Mouse (Mus musculus) embryonic fibroblast, embryonic 13.5 days (primary cell): ENCODE measurements at regions not wholly inside any gene's neighbourhood (a gene's known extent, or its start where the extent isn't known, plus 50 kb on each side); places are given as distances from the start of the nearest gene placed in this dataset.

Source experiments
- CTCF ChIP-seq: IDR thresholded peaks from 2 replicates; pipeline ENCODE4 v1.5.1; 2011; ENCODE audit warnings: mild to moderate bottlenecking, control low read depth, low read length, moderate library complexity, borderline replicate concordance; ENCODE audit not compliant: insufficient read depth
- POLR2A ChIP-seq: IDR thresholded peaks from 2 replicates; pipeline ENCODE4 v1.6.1; 2011; ENCODE audit warnings: low read depth, mild to moderate bottlenecking, control low read depth, low read length, moderate library complexity

- TF ChIP-seq CTCF (no peak), POLR2A (no peak)
Measured at GRCm38 (mm10) chr12:28302038-28302581, 250.1 kb downstream of the Dcdc2c start.
